Mouse (Mus musculus): ENCODE results near the gene Mcam. TPM values are rescaled to one million over a fixed set of nuclear protein-coding genes. Genes with fewer than 3 reads are reported as not detected.

Mcam gene
- polyA plus RNA-seq, 1 experiment from 2014 or later = 39.7 TPM

Other genes starting within 250 kb of the Mcam start
- 14.3 and 19.9 TPM in 2 replicates for gene Thy1, start 91.1 kb upstream of the Mcam start, polyA plus RNA-seq (2014; fragmentation: Nextera tagmentation; extraction: Ambion mirVana)
- 25.8 and 29.4 TPM in 2 replicates for gene Usp2, start 67.4 kb upstream of the Mcam start, polyA plus RNA-seq (2014; fragmentation: Nextera tagmentation; extraction: Ambion mirVana)
- 0.14 TPM in 1 of 2 replicates, not detected in the other for gene Mfrp, start 32.7 kb upstream of the Mcam start, polyA plus RNA-seq (2014; fragmentation: Nextera tagmentation; extraction: Ambion mirVana)
- gene C1qtnf5, start 27.2 kb upstream of the Mcam start, polyA plus RNA-seq (2014; fragmentation: Nextera tagmentation; extraction: Ambion mirVana) = 4.6 and 5.4 TPM in 2 replicates
- 0.09 and 0.14 TPM in 2 replicates for gene Gm49380, start 21.0 kb upstream of the Mcam start, polyA plus RNA-seq (2014; fragmentation: Nextera tagmentation; extraction: Ambion mirVana)
- 51.1 and 78.4 TPM in 2 replicates for gene Rnf26, start 21.0 kb upstream of the Mcam start, polyA plus RNA-seq (2014; fragmentation: Nextera tagmentation; extraction: Ambion mirVana)
- gene Cbl, start 99.6 kb downstream of the Mcam start, polyA plus RNA-seq (2014; fragmentation: Nextera tagmentation; extraction: Ambion mirVana) = 14.8 and 27.9 TPM in 2 replicates
- not detected in 2 replicates for gene Ccdc153, start 106.2 kb downstream of the Mcam start, polyA plus RNA-seq (2014; fragmentation: Nextera tagmentation; extraction: Ambion mirVana)
- 1.9 and 4.2 TPM in 2 replicates for gene Pdzd3, start 117.0 kb downstream of the Mcam start, polyA plus RNA-seq (2014; fragmentation: Nextera tagmentation; extraction: Ambion mirVana)
- gene Nlrx1, start 134.1 kb downstream of the Mcam start, polyA plus RNA-seq (2014; fragmentation: Nextera tagmentation; extraction: Ambion mirVana) = 3.2 and 5.6 TPM in 2 replicates
- gene Abcg4, start 154.1 kb downstream of the Mcam start, polyA plus RNA-seq (2014; fragmentation: Nextera tagmentation; extraction: Ambion mirVana) = 1.5 and 2.7 TPM in 2 replicates
- 15.9 and 24.5 TPM in 2 replicates for gene Hinfp, start 171.2 kb downstream of the Mcam start, polyA plus RNA-seq (2014; fragmentation: Nextera tagmentation; extraction: Ambion mirVana)
- gene C2cd2l, start 185.8 kb downstream of the Mcam start, polyA plus RNA-seq (2014; fragmentation: Nextera tagmentation; extraction: Ambion mirVana) = 6.7 and 7.6 TPM in 2 replicates
- gene Dpagt1, start 191.6 kb downstream of the Mcam start, polyA plus RNA-seq (2014; fragmentation: Nextera tagmentation; extraction: Ambion mirVana) = 49.6 and 51.9 TPM in 2 replicates
- gene H2afx, start 200.2 kb downstream of the Mcam start, polyA plus RNA-seq (2014; fragmentation: Nextera tagmentation; extraction: Ambion mirVana) = 413 and 421 TPM in 2 replicates
- 123 and 136 TPM in 2 replicates for gene Hmbs, start 209.8 kb downstream of the Mcam start, polyA plus RNA-seq (2014; fragmentation: Nextera tagmentation; extraction: Ambion mirVana)
- gene Vps11, start 227.2 kb downstream of the Mcam start, polyA plus RNA-seq (2014; fragmentation: Nextera tagmentation; extraction: Ambion mirVana) = 18.0 and 28.1 TPM in 2 replicates
- 23.2 and 45.2 TPM in 2 replicates for gene Hyou1, start 245.0 kb downstream of the Mcam start, polyA plus RNA-seq (2014; fragmentation: Nextera tagmentation; extraction: Ambion mirVana)